ENCODE assay signal across 8 mouse cellular contexts in genomic region chr6:131388040-131389021, GRCm38 (mm10). TPM values are rescaled to one million over a fixed set of nuclear protein-coding genes. Genes with fewer than 3 reads are reported as not detected.
DNase-seq lines count a peak whose midpoint lies in the region; ATAC-seq lines count a peak whose summit lies in the region.

Ybx3 (minus strand) TSS chr6:131388476.

- H3K36me3 ChIP-seq in megakaryocyte, embryonic 14.5 days (replicated peaks; ENCODE audit: low read length) = peaks cover 5% of the 10 kb centered on the region

- peak within 1 kb of the TSS; percentile 99 for H3K4me3 ChIP-seq in megakaryocyte, embryonic 14.5 days (replicated peaks)

- intact Hi-C loops in gastrocnemius, postnatal 14 days (cut with DNase I; ENCODE audit: low total_unique reads) = no loop called here

- no peaks in the 10 kb centered on the region for H3K27me3 ChIP-seq in megakaryocyte, embryonic 14.5 days (replicated peaks)

- DNase-seq in adipocyte (ENCODE audit: low spot score) = peak; percentile 82
- peak; percentile 84 for DNase-seq in embryo, embryonic 10 days (ENCODE audit: low spot score)
- peak; percentile 91 for DNase-seq in gastrocnemius, postnatal 14 days
- DNase-seq in left cerebral cortex, adult 9 months (ENCODE audit: low spot score in 2 of 2) = peak; percentile 57 to 88
- DNase-seq in right cerebral cortex, postnatal 10 days (ENCODE audit: low spot score in 2 of 2) = peak; percentile 92
- DNase-seq in urinary bladder, postnatal 14 days (ENCODE audit: low spot score) = peak; percentile 89

- H3K9me3 ChIP-seq in megakaryocyte, embryonic 14.5 days = no peaks in the 10 kb centered on the region

- H3K4me1 ChIP-seq in megakaryocyte, embryonic 14.5 days = peaks cover 35% of the 10 kb centered on the region

- peak; percentile 80 for ATAC-seq in inflammation-experienced regulatory T-cells, adult 6 months

RNA-seq across cellular contexts. Expression of gene Ybx3, which starts in this region (rescaled TPM):
- total RNA-seq in gastrocnemius, postnatal 14 days (2021) = 100 to 1,000 TPM; 779 to 828 TPM
- polyA plus RNA-seq in inflammation-experienced regulatory T-cells, adult 6 months (2017; shearing (Covaris generic)) = 10 to 100 TPM; 20.5 to 28.0 (median 24.7) TPM
- 690 and 1,206 TPM in 2 replicates for polyA plus RNA-seq in megakaryocyte, embryonic 14.5 days (2012; ENCODE audit: insufficient read depth, low replicate concordance)

Comparison
In these comparisons a context has a peak if more than half of its experiments do, and no peak if none do; other contexts are left out.
1. Peak in every context shown above with its lines: DNase-seq, ATAC-seq and H3K4me3 ChIP-seq.
2. RNA of gene Ybx3 (polyA plus RNA-seq): 690 to 1,206 TPM in megakaryocyte, embryonic 14.5 days; 20.5 to 28.0 TPM in inflammation-experienced regulatory T-cells, adult 6 months; every median in the first group is over 10 times any median in the second.